Mouse (Mus musculus) layer of hippocampus, adult 11-12 months (tissue): ENCODE data around the gene Cdh6.

ENCODE experiments used
- DNase-seq: peaks from one replicate; pipeline ENCODE4 v3.0.0; 2022; ENCODE audit warnings: low spot score

The Cdh6 gene

DNA sequence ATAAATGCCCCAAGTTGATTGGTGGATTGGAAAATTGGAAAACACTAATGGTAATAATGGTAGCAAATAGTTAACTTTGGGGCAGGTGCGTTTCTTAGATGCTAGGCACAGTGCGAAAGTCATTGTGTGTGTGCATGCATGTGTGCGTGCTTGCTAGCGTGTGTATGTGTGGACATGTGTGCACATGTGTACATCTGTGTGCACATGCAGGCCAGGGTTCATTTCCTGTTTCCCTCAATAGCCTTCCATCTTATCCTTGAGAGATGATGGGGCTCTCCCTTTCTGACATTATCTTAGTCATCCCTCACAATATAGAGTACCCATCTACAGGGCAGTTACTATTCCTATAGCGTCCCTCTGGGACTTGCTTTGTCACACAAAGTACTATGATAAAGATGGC is 17.7 kb downstream of the Cdh6 start:
- DNase-seq = no peak

DNA sequence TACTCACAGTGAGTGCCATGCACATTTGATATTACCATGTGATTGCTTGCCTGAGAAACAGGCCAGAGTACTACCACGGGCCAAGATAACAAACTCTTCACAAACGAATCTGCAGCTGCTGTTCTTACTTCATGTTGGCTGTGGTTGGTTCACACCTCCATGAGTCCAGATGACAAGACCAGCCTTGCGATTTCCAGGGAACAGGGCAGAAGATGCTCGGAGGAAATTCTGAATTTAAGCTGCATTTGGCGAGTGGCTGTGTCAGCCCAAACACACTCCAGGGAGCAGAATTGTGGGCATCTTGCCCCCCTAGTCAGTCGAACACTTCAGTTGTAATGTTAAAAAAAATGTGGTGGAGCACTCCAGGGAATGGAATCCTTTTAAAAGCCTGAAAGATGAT is 18.1 kb downstream of the Cdh6 start:
- no peak for DNase-seq

DNA sequence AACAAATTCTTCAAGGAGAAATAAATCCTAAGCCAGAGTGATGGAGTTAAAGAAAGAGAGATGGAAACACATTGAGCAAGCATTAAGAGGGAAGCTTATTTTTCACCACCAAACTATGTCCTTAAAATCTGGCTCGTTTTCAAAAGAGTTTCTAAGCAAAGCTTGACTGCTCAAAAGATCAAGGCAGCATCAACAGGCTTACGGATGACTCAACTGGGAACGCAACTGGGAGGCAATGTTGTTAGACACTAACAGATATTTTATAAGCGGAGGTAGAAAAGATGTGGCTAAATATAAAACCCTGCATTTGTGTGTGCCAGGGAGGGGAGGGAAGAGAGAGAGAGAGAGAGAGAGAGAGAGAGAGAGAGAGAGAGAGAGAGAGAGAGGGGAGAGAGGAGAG is 31.5 kb downstream of the Cdh6 start:
- DNase-seq = no peak

DNA sequence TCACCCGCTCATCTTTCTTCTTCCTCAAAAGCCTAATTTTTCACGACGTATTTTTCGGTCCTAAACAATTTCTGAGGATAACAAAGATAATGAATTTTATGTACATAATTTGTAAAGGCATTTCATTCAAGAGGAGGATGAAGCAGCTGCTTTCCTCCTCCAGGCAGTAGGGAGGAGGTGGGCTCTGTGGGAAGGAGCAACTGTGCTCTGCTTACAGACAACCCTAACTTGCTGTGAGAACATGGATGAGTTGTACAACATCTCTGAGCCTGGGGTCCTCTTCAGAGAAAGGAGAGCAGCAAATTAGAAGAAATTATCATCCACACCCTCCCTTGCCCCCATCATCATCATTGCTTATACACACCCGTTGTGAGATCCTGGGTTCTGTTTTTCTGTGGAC is 33.8 kb downstream of the Cdh6 start:
- DNase-seq = no peak

DNA sequence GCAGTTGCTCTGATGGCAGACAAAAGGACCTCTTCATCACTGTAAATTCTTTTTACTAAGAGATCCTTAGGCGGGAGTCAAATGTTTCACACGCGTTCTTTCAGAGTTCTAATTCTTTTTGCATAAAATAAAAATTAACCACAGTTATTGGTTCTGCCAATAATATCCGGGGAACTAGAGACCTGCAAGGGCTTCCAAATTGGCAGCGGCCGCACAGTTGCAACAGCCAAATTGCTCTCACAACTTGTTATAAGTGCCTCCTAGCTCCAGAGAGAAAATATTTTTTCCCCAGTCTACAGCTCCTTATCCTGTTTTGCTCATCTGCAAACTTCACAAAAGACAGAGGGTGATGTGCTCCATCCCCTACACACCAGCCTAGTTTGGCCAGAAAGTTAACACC is 36.3 kb downstream of the Cdh6 start:
- no peak for DNase-seq

DNA sequence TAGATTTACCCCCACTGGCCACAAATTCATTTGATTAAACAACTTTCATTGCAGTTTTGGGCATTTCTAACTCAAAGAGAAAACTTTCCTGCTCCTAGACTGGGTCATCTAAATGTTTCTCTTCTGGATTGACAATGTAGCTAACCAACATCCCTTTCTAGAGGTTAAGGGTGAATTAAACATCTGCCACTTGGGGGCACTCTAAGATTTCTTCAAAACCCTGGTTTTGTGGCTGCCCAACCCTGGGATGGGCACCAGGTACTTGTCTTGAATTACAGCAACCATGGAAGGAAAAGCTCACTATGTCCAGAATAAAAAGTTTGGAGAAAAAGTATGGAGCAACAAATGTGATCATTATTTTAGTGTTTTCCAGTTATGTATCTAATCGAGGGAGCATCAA is 39.4 kb downstream of the Cdh6 start:
- DNase-seq = no peak

DNA sequence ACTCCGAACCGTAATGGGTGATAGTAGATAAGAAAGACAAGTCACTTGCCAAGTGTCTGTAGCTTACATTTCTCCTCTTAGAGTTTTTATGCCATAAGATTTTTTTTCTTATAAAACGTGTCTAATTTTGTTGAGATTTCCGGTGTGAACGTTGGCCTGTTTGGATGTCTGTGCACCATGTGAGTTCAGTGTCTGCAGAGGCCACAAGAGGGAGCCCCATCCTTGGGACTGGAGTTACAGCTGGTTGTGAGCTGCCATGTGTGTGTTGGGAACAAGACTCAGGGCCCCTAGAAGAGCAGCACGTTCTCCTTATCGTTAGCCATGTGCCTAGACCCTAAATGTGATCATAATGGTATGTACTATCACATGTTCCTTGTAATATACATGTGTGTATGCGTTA is 40.1 kb downstream of the Cdh6 start:
- DNase-seq = no peak

DNA sequence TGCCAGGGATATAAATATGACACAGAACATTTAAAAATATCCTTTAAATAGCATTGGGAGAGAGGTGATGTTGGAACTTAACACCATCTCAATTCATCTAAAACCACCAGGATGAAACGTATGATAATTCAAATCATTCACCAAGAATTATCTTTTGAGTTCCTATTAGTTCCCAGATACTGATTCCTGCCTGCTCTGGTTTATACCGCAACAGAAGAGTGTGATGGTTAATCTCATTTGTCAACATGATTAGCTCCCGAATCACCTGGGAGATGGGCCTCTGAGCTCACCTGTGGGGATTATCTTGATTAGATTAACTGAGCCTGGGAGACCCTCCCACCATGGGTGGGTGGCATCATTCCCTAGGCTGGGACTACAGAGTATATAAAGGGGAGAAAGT is 41.0 kb downstream of the Cdh6 start:
- no peak for DNase-seq

DNA sequence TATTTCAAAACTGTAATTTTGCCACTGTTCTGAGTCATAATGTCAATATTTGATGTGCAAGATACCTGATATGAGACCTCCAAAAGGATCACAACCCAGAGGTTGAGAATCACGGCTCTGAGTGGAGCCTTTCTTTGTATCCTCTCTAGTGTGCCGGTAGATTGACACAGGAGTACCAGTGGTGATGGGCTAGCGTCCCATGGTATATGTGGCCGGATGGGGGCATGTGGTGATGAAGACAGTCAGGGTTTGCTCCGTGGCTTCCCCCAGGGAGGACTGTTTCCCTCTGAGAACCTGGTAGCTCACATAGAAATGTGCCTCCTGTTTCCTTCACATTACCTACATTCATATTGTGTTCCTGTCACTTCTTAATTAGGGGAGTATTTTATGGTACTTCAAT is 43.2 kb downstream of the Cdh6 start:
- no peak for DNase-seq

DNA sequence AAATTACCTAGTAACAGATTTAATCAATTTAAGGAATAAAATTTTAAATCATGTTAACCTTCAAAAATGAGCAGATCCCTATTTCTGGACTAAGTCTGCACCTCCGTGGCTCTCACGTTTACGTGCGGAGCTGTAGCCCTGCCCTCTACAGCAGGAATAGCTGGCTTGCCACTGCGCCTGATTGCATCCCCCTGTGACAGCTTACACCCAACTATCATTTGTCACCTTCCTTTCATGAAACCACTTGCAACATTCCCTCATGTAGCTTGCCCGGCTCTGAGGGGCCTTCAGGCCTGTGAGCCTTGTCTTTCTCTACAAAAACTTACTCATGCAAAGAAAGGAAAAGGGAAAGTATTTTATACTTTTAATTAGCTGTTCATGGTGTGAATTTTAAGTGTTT is 73.1 kb downstream of the Cdh6 start:
- DNase-seq = no peak

DNA sequence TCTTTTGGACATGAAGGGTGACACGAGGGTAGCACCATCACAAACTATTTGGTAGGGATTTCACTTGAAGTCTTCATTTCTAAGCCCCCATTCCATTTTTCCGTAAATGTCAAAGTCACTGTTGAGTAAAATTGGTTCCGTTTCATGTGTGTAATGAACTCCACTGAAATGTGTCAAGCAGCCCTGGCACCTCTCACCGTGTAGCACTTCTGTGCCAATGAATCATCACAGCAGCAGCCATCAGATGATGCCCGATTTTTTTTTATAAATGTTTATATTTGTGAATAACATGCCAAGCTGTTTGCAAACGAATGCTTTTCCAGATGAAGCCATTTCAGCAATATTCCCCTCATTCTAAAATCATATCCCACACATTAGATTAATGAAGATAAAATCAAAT is 75.6 kb downstream of the Cdh6 start:
- DNase-seq = no peak

DNA sequence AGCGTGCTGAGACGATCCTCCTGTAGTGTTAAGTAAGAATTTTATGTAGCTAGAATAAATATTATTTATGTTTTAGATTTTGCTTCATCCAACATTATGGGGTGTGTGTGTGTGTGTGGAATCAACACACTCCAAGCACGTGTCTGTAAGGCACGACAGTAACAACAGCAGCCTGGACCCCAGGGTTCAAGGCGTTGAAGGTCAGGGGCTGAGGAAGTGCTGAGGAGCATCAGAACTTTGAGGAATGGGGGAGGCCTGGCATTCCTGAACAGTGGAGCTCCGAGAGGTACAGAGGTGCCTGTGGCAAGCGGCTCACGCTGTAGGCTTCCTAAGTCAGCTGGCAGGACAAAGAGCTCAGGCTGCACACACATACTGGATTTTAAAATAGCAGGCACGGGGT is 78.1 kb downstream of the Cdh6 start:
- no peak for DNase-seq

DNA sequence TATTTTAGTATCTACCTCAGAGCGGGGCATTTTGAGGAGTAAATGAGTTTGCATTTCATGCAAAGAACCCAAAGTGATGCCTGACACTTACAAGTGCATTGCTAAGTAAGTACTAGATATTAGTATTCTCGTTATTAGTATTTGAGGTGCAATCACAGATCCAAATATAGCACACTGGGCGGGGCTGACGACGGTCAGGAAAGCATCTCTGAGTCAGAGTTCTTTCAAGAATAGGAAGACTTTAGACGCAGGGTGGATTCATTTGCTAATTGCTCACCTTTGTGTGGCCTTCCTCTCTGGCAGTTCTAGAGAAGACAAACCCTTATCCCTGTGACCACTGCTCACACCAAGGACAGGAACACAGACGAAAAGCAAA is 78.6 kb downstream of the Cdh6 start:
- no peak for DNase-seq

DNA sequence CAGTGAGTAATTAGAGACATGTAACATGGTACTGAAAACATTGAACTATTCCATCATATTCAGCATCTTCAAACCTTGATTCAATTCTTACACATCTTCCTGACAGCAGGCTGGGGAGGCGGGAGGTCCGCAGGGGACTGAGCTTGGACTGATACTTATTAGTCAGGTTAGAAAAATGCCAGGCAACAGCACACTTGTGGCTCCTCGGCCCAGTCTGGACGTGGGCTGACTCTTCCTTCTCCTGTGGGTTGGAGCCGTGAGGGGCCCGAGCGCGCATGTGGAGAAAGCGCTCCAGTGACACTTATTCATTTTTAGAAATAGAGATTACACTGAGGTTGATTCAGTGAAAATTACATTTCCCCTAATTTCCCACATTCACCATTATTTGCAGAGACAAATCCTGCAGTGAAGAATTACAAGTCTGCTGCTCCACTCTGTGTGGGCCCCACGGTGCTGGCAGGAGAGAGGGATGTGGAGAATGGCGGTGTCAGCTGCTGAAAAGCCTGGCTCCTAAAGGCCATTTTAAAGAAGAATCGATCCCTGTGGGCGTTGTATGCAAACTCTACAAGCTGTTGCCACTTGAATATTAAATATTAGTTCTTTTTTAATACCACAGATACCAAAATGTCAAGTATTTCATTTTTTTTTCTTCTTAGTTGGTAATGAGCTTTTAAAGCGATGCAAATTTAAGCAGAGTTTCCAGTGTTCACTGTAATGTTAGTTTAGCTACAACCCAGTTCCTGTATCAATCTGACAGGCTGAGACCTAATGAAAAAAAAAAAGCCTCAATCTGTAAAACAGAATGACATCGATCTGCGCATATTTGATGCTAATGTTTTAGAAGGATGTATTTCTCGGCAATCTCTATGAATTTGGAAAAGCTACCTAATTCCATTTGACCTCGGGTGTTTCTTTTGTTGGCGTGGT is 79.3 kb downstream of the Cdh6 start:
- DNase-seq = peak; percentile 15

DNA sequence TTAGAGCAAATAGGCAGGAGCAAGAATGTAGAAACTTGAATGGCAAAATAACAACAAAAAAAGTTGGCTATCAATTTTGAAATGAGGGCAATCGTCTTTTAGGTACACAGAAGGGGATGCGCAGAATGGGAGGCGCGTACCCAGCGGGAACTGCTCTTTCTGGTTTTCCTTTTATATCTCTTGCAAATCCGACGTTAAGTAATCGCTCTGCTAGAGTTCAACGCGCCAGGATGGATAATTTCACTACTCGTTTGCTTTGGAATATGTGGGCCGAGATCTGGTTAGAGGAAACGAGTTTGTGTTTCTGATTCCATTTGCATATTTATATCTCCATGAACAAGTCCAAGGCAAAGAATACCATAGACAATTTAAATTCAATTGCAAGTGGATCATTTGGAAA is 81.4 kb downstream of the Cdh6 start:
- DNase-seq = no peak

DNA sequence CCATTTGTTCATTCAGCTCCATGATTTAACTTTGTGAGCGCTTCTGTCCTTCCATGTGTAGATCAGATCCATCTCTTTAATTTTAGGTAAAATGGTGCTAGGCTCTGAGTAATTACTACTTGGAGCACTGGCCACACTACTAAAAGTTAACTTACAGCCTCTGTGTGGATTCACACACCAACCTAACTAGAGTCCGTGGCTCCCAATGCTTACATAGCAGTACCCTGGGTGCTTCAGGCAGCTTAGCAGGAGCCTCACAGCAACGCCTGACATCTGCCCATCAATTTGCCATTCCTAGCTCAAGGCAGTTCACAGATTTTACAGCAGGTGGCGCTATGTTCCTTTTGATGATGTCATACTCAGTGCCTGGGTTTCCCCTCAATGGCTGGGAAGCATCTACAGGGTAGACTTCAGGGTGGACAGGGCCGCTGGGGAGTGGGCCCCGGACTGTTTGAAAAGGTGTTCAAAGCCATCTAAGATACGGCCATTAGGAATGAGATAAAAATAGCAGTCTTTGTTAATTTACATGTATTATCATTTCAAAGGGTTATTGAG is 84.9 kb downstream of the Cdh6 start:
- peak; percentile 61 for DNase-seq

DNA sequence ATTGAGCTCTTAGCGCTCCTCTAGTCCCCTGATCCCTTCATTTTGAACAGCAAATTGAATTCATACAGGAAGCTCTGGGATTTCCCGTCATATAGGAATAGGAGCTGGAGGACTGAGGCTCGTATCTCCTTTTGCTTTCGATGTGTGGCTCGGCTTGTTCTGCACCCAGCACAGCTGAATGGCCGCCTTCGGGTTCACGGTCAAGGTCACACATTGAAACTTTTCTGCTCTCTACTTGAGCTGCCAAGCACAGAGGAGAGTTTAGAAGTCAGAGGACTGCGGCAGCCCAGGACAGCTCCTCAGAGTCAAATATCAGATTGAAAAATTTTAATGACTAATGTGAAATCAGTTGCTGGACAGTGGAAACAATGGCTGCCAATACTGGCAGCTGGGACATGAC is 88.7 kb downstream of the Cdh6 start:
- DNase-seq = no peak

DNA sequence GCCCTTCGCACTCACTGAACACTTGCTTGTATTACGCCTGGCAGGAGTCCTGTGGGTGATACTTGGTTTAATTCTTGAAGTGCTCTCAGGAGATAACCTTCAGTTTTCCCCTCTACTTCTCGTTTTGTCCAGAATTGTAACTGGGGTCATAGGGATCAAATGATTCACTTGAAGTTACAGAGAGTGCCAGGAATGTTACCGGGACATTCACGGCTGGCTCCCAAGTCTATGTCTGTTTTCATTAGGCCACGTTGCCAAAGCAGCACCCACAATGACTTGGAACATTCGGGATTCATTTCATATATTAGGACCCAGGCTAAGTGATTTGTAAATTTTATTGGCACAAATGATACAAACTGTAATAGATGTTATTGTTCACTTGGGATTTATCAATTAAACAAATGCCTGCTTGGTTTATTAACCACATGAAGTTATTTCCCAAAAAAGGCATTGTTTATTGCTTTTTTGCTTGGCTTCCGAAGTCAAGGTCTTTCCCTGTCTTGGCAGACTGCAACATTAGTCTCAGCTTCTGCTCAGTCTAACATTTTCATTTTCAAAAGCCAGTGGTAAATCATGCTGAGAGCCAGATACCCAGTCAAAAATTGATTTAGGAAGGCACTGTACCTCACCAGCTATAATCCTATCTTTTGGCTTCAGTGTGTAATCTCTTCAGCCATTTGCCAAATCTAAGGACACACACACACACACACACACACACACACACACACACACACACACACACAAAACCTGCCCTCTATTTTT is 96.4 kb downstream of the Cdh6 start:
- DNase-seq = no peak

DNA sequence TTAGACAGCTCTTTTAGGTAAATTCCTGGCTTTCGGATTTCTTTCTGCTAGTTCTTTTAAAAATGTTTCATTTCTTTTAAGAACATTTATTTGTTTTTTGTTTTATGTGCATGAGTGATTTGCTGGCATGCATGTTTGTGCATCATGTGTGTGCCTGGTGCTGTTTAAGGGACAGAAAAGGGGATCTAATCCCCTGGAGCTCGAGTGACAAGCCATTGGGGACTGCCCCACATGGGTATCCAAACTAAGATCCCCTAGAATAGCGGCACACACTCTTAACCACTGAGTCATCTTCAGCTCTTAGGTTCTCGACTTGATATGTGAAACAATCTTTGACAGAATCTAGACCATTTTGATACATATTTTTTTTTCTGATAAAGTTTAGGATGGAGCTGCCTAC is 99.4 kb downstream of the Cdh6 start:
- no peak for DNase-seq

DNA sequence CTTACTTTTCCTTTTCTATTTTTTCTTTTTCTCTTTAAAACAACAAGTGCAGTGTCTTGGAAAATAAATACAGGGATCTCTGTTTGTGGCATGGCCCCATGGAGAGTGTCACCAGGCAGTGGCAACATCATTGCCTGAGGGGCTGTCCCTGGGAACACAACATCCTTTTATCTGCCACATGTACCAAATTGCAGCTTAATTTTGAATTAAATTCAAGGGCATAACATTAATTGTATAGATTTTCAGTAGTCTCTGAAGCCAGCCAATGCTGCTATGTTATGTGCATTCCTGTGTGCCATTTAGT is 105.3 kb downstream of the Cdh6 start:
- no peak for DNase-seq

DNA sequence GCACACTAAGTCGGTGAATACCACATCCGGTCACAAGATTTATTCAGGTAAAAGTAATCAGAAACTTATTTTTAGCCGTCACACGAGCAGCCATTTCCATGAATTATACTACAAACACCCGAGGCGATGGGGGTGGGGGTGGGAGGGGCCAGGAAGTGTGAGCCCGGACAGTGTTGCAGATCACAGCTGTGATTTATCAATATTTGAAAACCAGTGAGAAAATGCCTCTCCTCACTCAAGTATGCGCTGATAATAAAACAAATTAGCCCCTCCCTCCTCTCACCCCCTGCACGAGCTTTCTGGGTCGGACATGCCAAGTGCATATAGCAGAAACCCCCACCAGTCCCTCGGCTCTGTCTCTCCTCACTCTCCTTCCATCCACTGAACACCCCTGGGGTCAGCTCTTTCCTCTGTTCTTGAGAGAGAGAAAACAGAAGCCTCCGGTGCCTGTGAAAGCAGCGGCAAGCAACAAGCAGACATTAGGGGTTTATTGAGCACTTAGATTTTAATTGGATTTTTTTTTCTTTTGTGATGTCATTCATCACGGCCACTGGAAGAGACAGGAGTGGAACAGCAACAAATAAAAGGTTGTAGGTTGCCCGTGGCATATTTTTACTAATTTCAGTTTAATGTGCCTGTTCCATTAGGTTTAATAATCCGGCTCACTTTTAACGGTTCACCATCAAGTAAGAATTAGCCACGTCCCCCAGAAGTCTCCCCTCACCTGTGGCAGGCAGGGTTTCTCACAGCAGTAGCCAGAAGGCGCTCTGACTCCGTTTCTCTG is 105.9 kb downstream of the Cdh6 start:
- no peak for DNase-seq

DNA sequence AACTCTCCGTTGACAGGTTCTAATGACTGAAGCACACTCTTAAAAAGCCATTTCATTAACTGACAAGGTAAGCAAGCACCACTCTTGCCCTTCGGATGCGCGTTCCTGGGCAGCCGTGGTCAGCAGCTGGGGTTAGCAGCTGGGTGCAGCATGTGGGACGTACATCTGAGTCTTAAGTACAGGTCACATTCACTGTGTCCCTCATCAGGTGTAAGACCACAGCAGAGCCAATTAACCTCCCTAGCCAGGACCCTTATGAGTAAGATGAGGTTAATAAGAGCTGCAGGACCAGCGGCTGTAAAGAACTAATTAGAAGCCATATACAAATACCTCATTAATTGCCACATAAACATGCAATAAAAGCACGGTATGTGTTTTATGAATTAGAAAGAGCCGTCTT is 106.7 kb downstream of the Cdh6 start:
- DNase-seq = no peak

DNA sequence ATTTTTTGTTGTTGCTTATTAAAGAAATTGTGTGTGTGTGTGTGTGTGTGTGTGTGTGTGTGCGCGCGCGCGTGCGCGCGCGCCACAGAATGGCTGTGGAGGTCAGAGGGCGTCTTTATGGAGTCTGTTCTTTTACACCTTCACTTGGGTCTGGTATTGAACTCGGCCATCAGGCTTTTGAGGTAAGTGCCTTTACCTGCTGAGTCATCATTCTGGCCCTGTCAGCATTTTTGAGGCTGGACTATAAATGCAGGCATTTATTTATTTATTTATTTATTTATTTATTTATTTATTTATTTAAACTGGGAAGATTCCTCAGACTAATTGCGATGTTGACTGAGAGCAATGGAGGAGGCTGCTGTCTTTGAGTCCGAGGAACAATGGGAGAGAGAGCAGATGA is 109.8 kb downstream of the Cdh6 start:
- no peak for DNase-seq
